Mouse (Mus musculus) layer of hippocampus, adult 18-20 months (tissue): ENCODE results near the gene Usp44. TPM values are rescaled to one million over a fixed set of nuclear protein-coding genes. Genes with fewer than 3 reads are reported as not detected.
A peak's percentile ranks its signal among the peaks of the same experiment; 100 is the strongest.

Experiments
- DNase-seq, 2 experiments: peaks; one replicate each; pipeline ENCODE4 v3.0.0; 2022; ENCODE audit warnings: low spot score in 2 of 2
- total RNA-seq, 2 experiments: library from RNA; stranded (reverse); gene quantifications; 2 replicates each; pipeline ENCODE4 v1.2.3; 2021

Gene Usp44
- total RNA-seq, 2 experiments from 2014 or later: not detected

GRCm38 (mm10) chr10:93846706-93847105 lies 15.4 kb downstream of the Usp44 start:
- no peak for DNase-seq

GRCm38 (mm10) chr10:93855126-93855525 lies 23.8 kb downstream of the Usp44 start:
- DNase-seq: no peak

- DNase-seq: no peak
These were observed 24.7 kb downstream of the Usp44 start for GRCm38 (mm10) chr10:93856095-93856494.

- no peak for DNase-seq
These were observed 37.0 kb downstream of the Usp44 start for GRCm38 (mm10) chr10:93868401-93868800.

GRCm38 (mm10) chr10:93868886-93869285 lies 37.5 kb downstream of the Usp44 start:
- DNase-seq: no peak

GRCm38 (mm10) chr10:93876772-93877171 lies 45.4 kb downstream of the Usp44 start:
- no peak for DNase-seq

- no peak for DNase-seq
These were observed 47.4 kb downstream of the Usp44 start for GRCm38 (mm10) chr10:93878732-93879131.

- no peak for DNase-seq
These were observed 50.6 kb downstream of the Usp44 start for GRCm38 (mm10) chr10:93881918-93882317.

GRCm38 (mm10) chr10:93882738-93883364 lies 51.5 kb downstream of the Usp44 start:
- no peak for DNase-seq

- no peak for DNase-seq
These were observed 54.6 kb downstream of the Usp44 start for GRCm38 (mm10) chr10:93885839-93886477.

- DNase-seq: no peak
These were observed 57.2 kb downstream of the Usp44 start for GRCm38 (mm10) chr10:93888590-93888934.

GRCm38 (mm10) chr10:93888935-93889578 lies 57.7 kb downstream of the Usp44 start:
- DNase-seq: peak; percentile 31 to 59

- peak; percentile 86 to 93 for DNase-seq
These were observed 58.2 kb downstream of the Usp44 start for GRCm38 (mm10) chr10:93889579-93889950.

- DNase-seq: peak; percentile 40 to 69
These were observed 58.6 kb downstream of the Usp44 start for GRCm38 (mm10) chr10:93889976-93890375.

- no peak for DNase-seq
These were observed 59.2 kb downstream of the Usp44 start for GRCm38 (mm10) chr10:93890565-93890964.

GRCm38 (mm10) chr10:93891031-93891430 lies 59.7 kb downstream of the Usp44 start:
- DNase-seq: no peak

GRCm38 (mm10) chr10:93892551-93892950 lies 61.2 kb downstream of the Usp44 start:
- DNase-seq: no peak

- DNase-seq: no peak
These were observed 65.8 kb downstream of the Usp44 start, which contains the start of gene Metap2 for GRCm38 (mm10) chr10:93897043-93897646. Metap2 (minus strand) TSS chr10:93897093.

- no peak for DNase-seq
These were observed 67.9 kb downstream of the Usp44 start for GRCm38 (mm10) chr10:93899303-93899702.

- DNase-seq: no peak
These were observed 68.6 kb downstream of the Usp44 start for GRCm38 (mm10) chr10:93899907-93900306.

- DNase-seq: no peak
These were observed 76.0 kb downstream of the Usp44 start for GRCm38 (mm10) chr10:93907376-93907775.
